Mouse (Mus musculus) hindbrain, embryonic 14.5 days (tissue): ENCODE measurements around the gene Fntb. TPM values are rescaled to one million over a fixed set of nuclear protein-coding genes. Genes with fewer than 3 reads are reported as not detected.
A peak's percentile ranks its signal among the peaks of the same experiment; 100 is the strongest.
"Not testable (repeated sequence)": the region's sequence is repeated elsewhere in the genome, so short reads cannot be mapped to it uniquely, and the experiment has no call there.

Experiments
- ATAC-seq: fragments of 200-750 bp; cut with Nextera tagmentation; 2 replicates; pipeline ENCODE4 v1.8.0; 2017; ENCODE audit warnings: moderate number of reproducible peaks, mild to moderate bottlenecking, moderate TSS enrichment, moderate library complexity; ENCODE audit not compliant: low FRiP score
- DNase-seq: peaks from one replicate; pipeline ENCODE4 v3.0.0-alpha.2; 2015; ENCODE audit warnings: low spot score
- H3K27ac ChIP-seq: fragments of 300-500 bp; sonication (generic); 2 replicates; pipeline ENCODE4 v1.5.1; 2014; ENCODE audit warnings: mild to moderate bottlenecking, moderate library complexity
- H3K27me3 ChIP-seq: fragments of 300-500 bp; sonication (generic); 2 replicates; pipeline ENCODE4 v1.6.1; 2014; ENCODE audit warnings: mild to moderate bottlenecking, low read length, mixed read lengths; ENCODE audit not compliant: control insufficient read depth, insufficient read depth
- H3K36me3 ChIP-seq: fragments of 300-500 bp; sonication (generic); replicated peaks from 2 replicates; pipeline ENCODE4 v1.6.1; 2014; ENCODE audit not compliant: control insufficient read depth, insufficient read depth
- H3K4me1 ChIP-seq: fragments of 300-500 bp; sonication (generic); replicated peaks from 2 replicates; pipeline ENCODE4 v1.6.1; 2014; ENCODE audit warnings: antibody characterized with exemption, low read length, mixed read lengths; ENCODE audit not compliant: control insufficient read depth, insufficient read depth
- H3K4me2 ChIP-seq: fragments of 300-500 bp; sonication (generic); replicated peaks from 2 replicates; pipeline ENCODE4 v1.6.1; 2014; ENCODE audit warnings: mild to moderate bottlenecking, moderate library complexity
- H3K4me3 ChIP-seq: fragments of 300-500 bp; sonication (generic); replicated peaks from 2 replicates; pipeline ENCODE4 v1.5.1; 2014; ENCODE audit warnings: mild to moderate bottlenecking, low read length
- H3K9ac ChIP-seq: fragments of 300-500 bp; sonication (generic); 2 replicates; pipeline ENCODE4 v1.6.1; 2014
- H3K9me3 ChIP-seq: fragments of 300-500 bp; sonication (generic); 2 replicates; pipeline ENCODE4 v1.6.1; 2016; ENCODE audit warnings: low read length; ENCODE audit not compliant: control insufficient read depth
- WGBS: fragments of 180-500 bp; shearing (Covaris S2); extraction: QIAGEN DNeasy Blood & Tissue Kit; methylation state at CpG from one replicate; pipeline ENCODE4 v1.1.7; 2014; 5-methylcytosine and 5-hydroxymethylcytosine counted together
- polyA plus RNA-seq: library from polyadenylated mRNA; unstranded; fragments of >200 nt; fragmentation: Nextera tagmentation; extraction: Ambion mirVana; gene quantifications from 2 replicates; pipeline ENCODE4 v1.2.1, GENCODE M21; 2014

Gene Fntb
- polyA plus RNA-seq, 1 experiment from 2014 or later: 40.4 TPM

DNA sequence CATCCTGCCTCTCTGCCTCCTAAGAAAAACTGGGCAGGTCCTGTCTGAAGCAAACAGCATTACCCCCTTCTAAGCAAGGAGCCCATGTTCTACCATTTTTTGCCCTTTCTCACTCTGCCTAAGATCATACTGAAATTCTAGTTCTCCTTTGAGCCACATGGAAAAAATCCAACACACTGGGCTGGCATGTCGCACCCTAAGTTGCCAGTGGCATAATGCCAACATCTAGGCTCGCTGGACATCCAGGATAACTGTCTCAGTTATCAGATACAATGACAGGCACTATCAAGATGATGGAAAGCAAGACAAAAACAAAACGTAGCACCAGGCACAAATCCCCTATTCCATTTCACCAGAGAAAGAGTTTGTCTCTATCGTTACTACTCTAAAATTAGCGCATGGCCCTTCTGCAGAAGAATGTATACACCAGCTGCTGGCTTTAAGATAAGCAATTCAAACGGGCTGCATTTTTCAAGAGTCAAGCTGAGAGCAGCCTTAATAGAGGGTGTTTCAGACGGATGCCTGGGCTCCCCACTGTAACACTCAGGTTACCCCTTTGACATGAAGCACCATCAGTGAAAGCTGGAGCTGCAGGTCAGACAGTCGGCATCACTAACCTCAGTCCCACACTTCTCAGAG is 25.2 kb downstream of the Fntb start:
- H3K27ac ChIP-seq: no peak overlapping the region
- no peaks in the 10 kb centered on the region for H3K4me1 ChIP-seq
- H3K9ac ChIP-seq: no peak overlapping the region
- no peaks in the 10 kb centered on the region for H3K9me3 ChIP-seq
- H3K4me3 ChIP-seq: no peak overlapping the region
- H3K27me3 ChIP-seq: no peaks in the 10 kb centered on the region
- 58% methylated on average over 8 of the region's 8 CpGs for WGBS
- DNase-seq (no peak), ATAC-seq (no peak)
- H3K36me3 ChIP-seq: no peaks in the 10 kb centered on the region
- H3K4me2 ChIP-seq: no peak overlapping the region

GRCm38 (mm10) chr12:76792540-76792939 is 27.2 kb downstream of the Fntb start:
- DNase-seq, H3K36me3 ChIP-seq, H3K27me3 ChIP-seq, H3K4me2 ChIP-seq, ATAC-seq, H3K4me3 ChIP-seq, H3K9me3 ChIP-seq, H3K9ac ChIP-seq, H3K4me1 ChIP-seq, H3K27ac ChIP-seq: not testable (repeated sequence)
- 56% methylated on average over 11 of the region's 14 CpGs for WGBS

GRCm38 (mm10) chr12:76795350-76795749 is 30.0 kb downstream of the Fntb start, which contains the start of gene Gpx2:
Gpx2 (minus strand) TSS chr12:76795554.
- Histone ChIP-seq H3K9me3 (no peaks in the 10 kb centered on the region), H3K27ac (no peak within 1 kb of the TSS), H3K27me3 (no peaks in the 10 kb centered on the region), H3K4me2 (no peak within 1 kb of the TSS), H3K9ac (no peak within 1 kb of the TSS), H3K4me3 (no peak within 1 kb of the TSS), H3K4me1 (no peaks in the 10 kb centered on the region), H3K36me3 (peaks cover 15% of the 10 kb centered on the region; the same call in 1 of the 2 replicates)
- 83% methylated on average over 5 of the region's 5 CpGs for WGBS
- ATAC-seq (no peak), DNase-seq (no peak)

GRCm38 (mm10) chr12:76796938-76797539 is 31.6 kb downstream of the Fntb start:
- Histone ChIP-seq H3K9me3 (no peaks in the 10 kb centered on the region), H3K27ac (no peak overlapping the region), H3K4me1 (no peaks in the 10 kb centered on the region), H3K4me3 (no peak overlapping the region), H3K36me3 (peaks cover 16% of the 10 kb centered on the region; the same call in 1 of the 2 replicates), H3K9ac (no peak overlapping the region), H3K27me3 (no peaks in the 10 kb centered on the region), H3K4me2 (no peak overlapping the region)
- whole genome bisulfite sequencing: 89% methylated on average over 7 of the region's 7 CpGs
- DNase-seq (no peak), ATAC-seq (no peak)

DNA sequence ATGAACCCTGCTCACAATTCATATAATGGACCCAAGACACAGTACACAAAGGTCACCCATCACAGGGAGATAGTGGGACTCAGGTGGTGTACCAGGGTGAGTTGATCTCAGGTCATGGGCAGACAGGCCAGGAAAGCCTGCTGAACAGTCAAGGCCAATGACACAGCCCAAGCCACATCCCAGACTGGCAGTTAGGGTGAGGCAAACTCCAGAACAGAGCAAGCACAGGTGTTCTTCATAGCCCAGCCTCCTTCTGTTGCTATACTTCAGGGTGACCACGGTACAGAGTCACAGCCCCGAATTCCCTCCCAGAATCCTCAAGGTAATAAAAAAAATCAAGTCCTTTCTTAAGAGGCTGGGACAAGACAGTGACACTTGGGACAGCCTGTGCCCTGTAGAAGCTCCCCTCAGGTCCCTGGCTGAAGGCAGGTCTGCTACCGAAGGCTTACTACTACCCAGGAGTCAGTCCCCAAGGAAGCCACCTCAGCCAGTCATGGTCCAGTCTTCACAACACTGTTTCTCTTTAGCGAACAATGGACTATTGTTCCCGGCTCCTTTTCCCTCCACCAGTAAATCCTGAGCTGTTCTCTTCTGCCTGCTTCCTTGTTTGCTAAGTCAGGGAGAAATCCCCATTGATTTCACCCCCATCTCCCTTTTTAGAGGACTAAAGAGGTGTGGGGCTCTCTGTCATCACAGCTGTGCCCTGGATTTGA is 32.8 kb downstream of the Fntb start:
- DNase-seq (no peak), ATAC-seq (no peak)
- H3K4me3 ChIP-seq: no peak overlapping the region
- no peaks in the 10 kb centered on the region for H3K4me1 ChIP-seq
- H3K9ac ChIP-seq: no peak overlapping the region
- peaks cover 16% of the 10 kb centered on the region; the same call in 1 of the 2 replicates for H3K36me3 ChIP-seq
- WGBS: 57% methylated on average over 5 of the region's 5 CpGs
- H3K4me2 ChIP-seq: no peak overlapping the region
- no peaks in the 10 kb centered on the region for H3K9me3 ChIP-seq
- no peak overlapping the region for H3K27ac ChIP-seq
- H3K27me3 ChIP-seq: no peaks in the 10 kb centered on the region

DNA sequence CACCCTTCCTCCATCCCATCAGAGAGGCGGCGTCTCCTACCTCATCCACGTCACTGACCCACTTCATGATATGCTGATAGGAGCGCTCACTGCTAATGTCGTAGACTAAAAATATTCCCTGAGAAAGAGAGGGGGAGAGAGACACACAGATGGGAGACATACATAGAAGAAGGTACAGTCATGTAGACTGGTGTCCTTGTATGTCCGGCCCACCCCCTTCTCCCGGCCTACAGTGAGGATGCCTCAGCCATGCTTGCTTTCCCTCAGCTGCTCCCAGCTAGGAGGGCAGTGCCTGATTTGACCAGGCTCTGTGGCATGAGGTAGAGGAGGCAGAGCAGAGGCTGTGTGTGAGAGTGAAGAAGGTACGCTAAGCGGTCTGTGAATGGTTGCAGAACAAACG is 37.6 kb downstream of the Fntb start:
- WGBS: 91% methylated on average over 10 of the region's 10 CpGs
- ATAC-seq (no peak), DNase-seq (no peak)
- no peak overlapping the region for H3K9ac ChIP-seq
- no peak overlapping the region for H3K4me3 ChIP-seq
- no peak overlapping the region for H3K4me2 ChIP-seq
- H3K9me3 ChIP-seq: no peaks in the 10 kb centered on the region
- H3K4me1 ChIP-seq: no peaks in the 10 kb centered on the region
- peaks cover 16% of the 10 kb centered on the region; the same call in 1 of the 2 replicates for H3K36me3 ChIP-seq
- no peaks in the 10 kb centered on the region for H3K27me3 ChIP-seq
- no peak overlapping the region for H3K27ac ChIP-seq

- no peak for ATAC-seq
- H3K27ac ChIP-seq: no peak overlapping the region
- H3K4me3 ChIP-seq: no peak overlapping the region
- no peak overlapping the region for H3K4me2 ChIP-seq
- peaks cover 16% of the 10 kb centered on the region; the same call in 1 of the 2 replicates for H3K36me3 ChIP-seq
- peak; percentile 56 for DNase-seq
- no peak overlapping the region for H3K9ac ChIP-seq
- H3K9me3 ChIP-seq: no peaks in the 10 kb centered on the region
- no peaks in the 10 kb centered on the region for H3K27me3 ChIP-seq
- no peaks in the 10 kb centered on the region for H3K4me1 ChIP-seq
- 57% methylated on average over 7 of the region's 7 CpGs for WGBS
These were observed 38.4 kb downstream of the Fntb start for GRCm38 (mm10) chr12:76803700-76804252.

- DNase-seq: no peak
- no peak overlapping the region for H3K4me2 ChIP-seq
- H3K4me3 ChIP-seq: no peak overlapping the region
These were observed 39.8 kb downstream of the Fntb start for GRCm38 (mm10) chr12:76805056-76805811.

More at GRCm38 (mm10) chr12:76805056-76805811, 39.8 kb downstream of the Fntb start:
- Histone ChIP-seq H3K36me3 (peaks cover 2% of the 10 kb centered on the region; the same call in 1 of the 2 replicates), H3K4me1 (no peaks in the 10 kb centered on the region), H3K27ac (no peak overlapping the region), H3K9me3 (no peaks in the 10 kb centered on the region), H3K9ac (no peak overlapping the region), H3K27me3 (no peaks in the 10 kb centered on the region)
- WGBS: 83% methylated on average over 10 of the region's 10 CpGs
- no peak for ATAC-seq
